ENCODE assay signal across 8 mouse cellular contexts in genomic region chrX:48256468-48257007, GRCm38 (mm10). TPM values are rescaled to one million over a fixed set of nuclear protein-coding genes. Genes with fewer than 3 reads are reported as not detected.
DNase-seq lines count a peak whose midpoint lies in the region; ATAC-seq lines count a peak whose summit lies in the region.

Gene Utp14a, plus strand, starts transcription at chrX:48256862.

- H3K4me3 ChIP-seq in brown adipose tissue, adult 24 weeks (ENCODE audit: insufficient read depth, low read depth, low read length) = peak within 1 kb of the TSS; percentile 91
- peak within 1 kb of the TSS; percentile 64 for H3K4me3 ChIP-seq in heart, embryonic 13.5 days
- H3K4me3 ChIP-seq in liver, embryonic 12.5 days = peak within 1 kb of the TSS; percentile 67
- peak within 1 kb of the TSS; percentile 54 for H3K4me3 ChIP-seq in stomach, embryonic 15.5 days (replicated peaks)

- peak; percentile 93 for DNase-seq in CD4-positive, CD25-positive, alpha-beta regulatory T cell, adult 2 months (ENCODE audit: low read depth, low spot score)
- DNase-seq in fat pad, adult 2 months (ENCODE audit: extremely low read depth, low read depth, low spot score) = peak; percentile 37
- peak; percentile 96 for DNase-seq in kidney, postnatal 10 days
- peak; percentile 93 to 94 for DNase-seq in natural killer cell, adult 2 months (ENCODE audit: low spot score in 2 of 2)

- no peaks in the 10 kb centered on the region for H3K9me3 ChIP-seq in heart, embryonic 13.5 days
- H3K9me3 ChIP-seq in liver, embryonic 12.5 days (replicated peaks) = no peaks in the 10 kb centered on the region
- no peaks in the 10 kb centered on the region for H3K9me3 ChIP-seq in stomach, embryonic 15.5 days

- peak within 1 kb of the TSS; percentile 72 for H3K4me2 ChIP-seq in heart, embryonic 13.5 days
- H3K4me2 ChIP-seq in liver, embryonic 12.5 days = peak within 1 kb of the TSS; percentile 75
- peak within 1 kb of the TSS; percentile 56 for H3K4me2 ChIP-seq in stomach, embryonic 15.5 days

- 0 out of 2 replicates have a peak, but pooled peaks cover 2% of the 10 kb centered on the region for H3K27me3 ChIP-seq in heart, embryonic 13.5 days (replicated peaks)
- no peaks in the 10 kb centered on the region for H3K27me3 ChIP-seq in liver, embryonic 12.5 days (replicated peaks)
- H3K27me3 ChIP-seq in stomach, embryonic 15.5 days (replicated peaks) = no peaks in the 10 kb centered on the region

- H3K9ac ChIP-seq in heart, embryonic 13.5 days = peak within 1 kb of the TSS; percentile 77
- H3K9ac ChIP-seq in liver, embryonic 12.5 days = peak within 1 kb of the TSS; percentile 69
- peak within 1 kb of the TSS; percentile 37; the same call in 1 of the 2 replicates for H3K9ac ChIP-seq in stomach, embryonic 15.5 days

- peak; percentile 93 for ATAC-seq in heart, embryonic 13.5 days (ENCODE audit: extremely low read depth, insufficient number of reproducible peaks, low FRiP score, low TSS enrichment)
- ATAC-seq in liver, embryonic 12.5 days = peak; percentile 97
- peak; percentile 98 for ATAC-seq in stomach, embryonic 15.5 days (ENCODE audit: insufficient read depth, low FRiP score, low read depth)

- H3K36me3 ChIP-seq in heart, embryonic 13.5 days = peaks cover 18% of the 10 kb centered on the region
- peaks cover 24% of the 10 kb centered on the region for H3K36me3 ChIP-seq in liver, embryonic 12.5 days
- H3K36me3 ChIP-seq in stomach, embryonic 15.5 days = no peaks in the 10 kb centered on the region

- WGBS in heart, embryonic 13.5 days = 8% methylated on average over 33 of the region's 33 CpGs
- 2% methylated on average over 33 of the region's 33 CpGs for WGBS in liver, embryonic 12.5 days (ENCODE audit: insufficient replicate concordance)
- 7% methylated on average over 33 of the region's 33 CpGs for WGBS in stomach, embryonic 15.5 days

- no peaks in the 10 kb centered on the region for H3K4me1 ChIP-seq in brown adipose tissue, adult 24 weeks (ENCODE audit: control insufficient read depth, insufficient read depth, insufficient read length, low read length)
- peaks cover 7% of the 10 kb centered on the region; the same call in 1 of the 2 replicates for H3K4me1 ChIP-seq in heart, embryonic 13.5 days
- peaks cover 10% of the 10 kb centered on the region for H3K4me1 ChIP-seq in liver, embryonic 12.5 days
- H3K4me1 ChIP-seq in stomach, embryonic 15.5 days = no peaks in the 10 kb centered on the region

- peak within 1 kb of the TSS; percentile 82 for H3K27ac ChIP-seq in brown adipose tissue, adult 24 weeks (replicated peaks; ENCODE audit: low read depth, low read length)
- peak within 1 kb of the TSS; percentile 84 for H3K27ac ChIP-seq in heart, embryonic 13.5 days (replicated peaks)
- H3K27ac ChIP-seq in liver, embryonic 12.5 days = peak within 1 kb of the TSS; percentile 86
- peak within 1 kb of the TSS; percentile 86 for H3K27ac ChIP-seq in stomach, embryonic 15.5 days

RNA-seq across cellular contexts. Expression of gene Utp14a, which starts in this region (rescaled TPM):
- 5.1 and 5.6 TPM in 2 replicates for polyA plus RNA-seq in brown adipose tissue, adult 24 weeks (2012; ENCODE audit: insufficient read depth, insufficient read length, missing spikeins)
- 9.7 and 9.8 TPM in 2 replicates for polyA plus RNA-seq in heart, embryonic 13.5 days (2015; fragmentation: Nextera tagmentation; extraction: Ambion mirVana)
- 19.3 and 22.5 TPM in 2 replicates for polyA plus RNA-seq in liver, embryonic 12.5 days (2016; fragmentation: Nextera tagmentation; extraction: Ambion mirVana)
- polyA plus RNA-seq in stomach, embryonic 15.5 days (2015; fragmentation: Nextera tagmentation; extraction: Ambion mirVana) = 15.6 and 18.0 TPM in 2 replicates

Comparison
In these comparisons a context has a peak if more than half of its experiments do, and no peak if none do; other contexts are left out.
1. Peak in every context shown above with its lines: DNase-seq, ATAC-seq, H3K4me3 ChIP-seq and H3K27ac ChIP-seq.
2. DNase-seq: peak in every context shown above with its lines; median percentile 96 in kidney, postnatal 10 days; 94 in natural killer cell, adult 2 months; 93 in CD4-positive, CD25-positive, alpha-beta regulatory T cell, adult 2 months; 37 in fat pad, adult 2 months.